Mouse (Mus musculus) liver, embryonic 12.5 days (tissue): ENCODE results near the gene Hyal3. TPM values are rescaled to one million over a fixed set of nuclear protein-coding genes. Genes with fewer than 3 reads are reported as not detected.

Source experiments
- ATAC-seq: fragments of 200-750 bp; cut with Nextera tagmentation; 2 replicates; pipeline ENCODE4 v1.8.0; 2017; ENCODE audit warnings: moderate number of reproducible peaks, mild to moderate bottlenecking, moderate library complexity
- H3K27ac ChIP-seq: fragments of 300-500 bp; sonication (generic); 2 replicates; pipeline ENCODE4 v1.5.1; 2016; ENCODE audit warnings: mild to moderate bottlenecking
- H3K27me3 ChIP-seq: fragments of 300-500 bp; sonication (generic); replicated peaks from 2 replicates; pipeline ENCODE4 v1.6.1; 2016; ENCODE audit warnings: mild to moderate bottlenecking, moderate library complexity
- H3K36me3 ChIP-seq: fragments of 300-500 bp; sonication (generic); 2 replicates; pipeline ENCODE4 v1.6.1; 2016; ENCODE audit warnings: mild to moderate bottlenecking, moderate library complexity
- H3K4me1 ChIP-seq: fragments of 300-500 bp; sonication (generic); 2 replicates; pipeline ENCODE4 v1.6.1; 2016
- H3K4me2 ChIP-seq: fragments of 300-500 bp; sonication (generic); 2 replicates; pipeline ENCODE4 v1.6.1; 2016; ENCODE audit warnings: mild to moderate bottlenecking, moderate library complexity
- H3K4me3 ChIP-seq: fragments of 300-500 bp; sonication (generic); 2 replicates; pipeline ENCODE4 v1.5.1; 2016; ENCODE audit warnings: mild to moderate bottlenecking, moderate library complexity
- H3K9ac ChIP-seq: fragments of 300-500 bp; sonication (generic); 2 replicates; pipeline ENCODE4 v1.6.1; 2016; ENCODE audit warnings: mild to moderate bottlenecking, moderate library complexity
- H3K9me3 ChIP-seq: fragments of 300-500 bp; sonication (generic); replicated peaks from 2 replicates; pipeline ENCODE4 v1.6.1; 2016; ENCODE audit warnings: mild to moderate bottlenecking, moderate library complexity
- WGBS: fragments of 180-500 bp; shearing (Covaris S2); methylation state at CpG from one replicate; pipeline ENCODE4 v1.1.7; 2016; ENCODE audit not compliant: insufficient replicate concordance; 5-methylcytosine and 5-hydroxymethylcytosine counted together
- polyA plus RNA-seq: library from polyadenylated mRNA; unstranded; fragments of >200 nt; fragmentation: Nextera tagmentation; extraction: Ambion mirVana; gene quantifications from 2 replicates; pipeline ENCODE4 v1.2.1, GENCODE M21; 2016

Gene Hyal3
- polyA plus RNA-seq, 1 experiment from 2014 or later: 0.99 TPM

DNA sequence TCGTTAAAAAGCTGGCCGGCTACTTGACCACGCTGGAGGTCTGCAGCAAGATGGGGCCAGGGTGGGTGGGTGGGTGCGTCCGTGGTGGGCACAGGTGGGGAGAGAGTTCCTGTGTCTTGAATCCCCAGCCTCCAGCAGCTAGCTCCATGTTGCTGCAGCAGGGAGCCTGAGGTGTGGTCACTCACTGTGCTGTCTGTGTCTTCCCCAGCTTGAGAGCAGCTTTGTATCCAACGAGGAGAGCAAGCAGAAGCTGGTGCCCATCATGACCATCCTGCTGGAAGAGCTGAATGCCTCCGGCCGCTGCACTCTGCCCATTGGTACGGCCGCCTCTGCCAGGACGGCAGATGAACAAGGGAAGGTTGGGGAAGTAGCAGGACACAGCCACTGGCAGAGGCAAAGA lies 37.3 kb upstream of the Hyal3 start:
- peaks cover 3% of the 10 kb centered on the region for H3K27me3 ChIP-seq
- H3K4me2 ChIP-seq: peak overlapping the region; percentile 94
- H3K4me1 ChIP-seq: peaks cover 55% of the 10 kb centered on the region
- H3K9ac ChIP-seq: no peak overlapping the region
- 77% methylated on average over 11 of the region's 11 CpGs for WGBS
- no peak overlapping the region for H3K27ac ChIP-seq
- peaks cover 42% of the 10 kb centered on the region for H3K36me3 ChIP-seq
- H3K9me3 ChIP-seq: no peaks in the 10 kb centered on the region
- no peak for ATAC-seq
- H3K4me3 ChIP-seq: no peak overlapping the region; the same call in 1 of the 2 replicates

DNA sequence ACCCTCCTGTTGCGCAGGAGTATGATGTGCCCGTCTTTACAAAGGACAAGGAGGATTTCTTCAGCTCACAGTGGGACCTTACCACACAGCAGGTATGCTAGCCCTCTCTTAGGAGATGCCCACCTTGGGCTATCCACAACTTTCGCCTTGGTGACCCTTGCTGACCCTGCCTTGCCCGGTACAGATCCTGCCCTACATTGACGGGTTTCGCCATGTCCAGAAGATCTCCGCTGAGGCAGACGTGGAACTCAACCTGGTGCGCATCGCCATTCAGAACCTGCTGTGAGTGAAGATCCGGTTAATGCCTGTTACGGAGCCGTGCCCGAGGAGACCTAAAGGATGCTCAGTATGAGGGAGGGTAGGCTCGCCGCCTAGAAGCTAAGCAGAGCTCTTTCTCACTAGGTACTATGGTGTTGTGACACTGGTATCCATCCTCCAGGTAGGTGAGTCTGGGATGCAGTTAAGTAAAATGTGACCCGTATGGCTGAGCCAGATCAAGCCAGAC lies 36.4 kb upstream of the Hyal3 start:
- Histone ChIP-seq H3K27ac (no peak overlapping the region), H3K36me3 (peaks cover 33% of the 10 kb centered on the region), H3K9ac (no peak overlapping the region), H3K4me1 (peaks cover 55% of the 10 kb centered on the region), H3K4me2 (no peak overlapping the region), H3K9me3 (no peaks in the 10 kb centered on the region), H3K27me3 (peaks cover 13% of the 10 kb centered on the region), H3K4me3 (no peak overlapping the region)
- WGBS: 90% methylated on average over 17 of the region's 17 CpGs
- ATAC-seq: no peak

DNA sequence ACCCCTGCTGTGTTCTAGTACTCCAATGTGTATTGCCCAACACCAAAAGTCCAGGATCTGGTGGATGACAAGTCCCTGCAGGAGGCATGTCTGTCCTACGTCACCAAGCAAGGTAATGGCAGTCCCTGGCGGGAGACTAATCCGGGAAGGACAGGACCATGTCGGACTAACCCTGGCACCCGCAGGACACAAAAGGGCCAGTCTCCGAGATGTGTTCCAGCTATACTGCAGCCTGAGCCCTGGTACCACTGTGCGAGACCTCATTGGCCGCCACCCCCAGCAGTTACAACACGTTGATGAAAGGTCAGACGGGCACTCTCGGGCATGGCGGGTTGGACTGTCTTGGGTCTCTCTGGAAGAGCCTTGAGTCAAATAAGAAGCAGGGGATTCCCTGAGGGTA lies 35.9 kb upstream of the Hyal3 start:
- peaks cover 28% of the 10 kb centered on the region for H3K36me3 ChIP-seq
- ATAC-seq: no peak
- peaks cover 17% of the 10 kb centered on the region for H3K27me3 ChIP-seq
- H3K4me1 ChIP-seq: peaks cover 53% of the 10 kb centered on the region
- WGBS: 88% methylated on average over 12 of the region's 12 CpGs
- H3K27ac ChIP-seq: no peak overlapping the region
- no peak overlapping the region for H3K4me2 ChIP-seq
- no peak overlapping the region for H3K4me3 ChIP-seq
- H3K9ac ChIP-seq: no peak overlapping the region
- no peaks in the 10 kb centered on the region for H3K9me3 ChIP-seq

DNA sequence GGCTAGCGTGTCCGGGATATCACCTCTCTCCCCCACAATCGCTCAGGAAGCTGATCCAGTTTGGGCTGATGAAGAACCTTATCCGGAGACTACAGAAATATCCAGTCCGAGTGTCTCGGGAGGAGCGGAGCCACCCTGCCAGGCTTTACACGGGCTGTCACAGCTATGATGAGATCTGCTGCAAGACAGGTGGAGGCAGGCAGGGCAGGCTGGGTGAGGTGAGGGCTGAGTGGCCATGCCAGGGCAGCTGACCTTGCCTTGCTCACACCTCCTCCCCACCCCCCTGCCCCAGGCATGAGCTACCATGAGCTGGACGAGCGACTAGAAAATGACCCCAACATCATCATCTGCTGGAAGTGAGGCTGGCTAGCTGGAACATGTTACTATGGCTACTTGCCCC lies 35.4 kb upstream of the Hyal3 start:
- ATAC-seq: no peak
- H3K9me3 ChIP-seq: no peaks in the 10 kb centered on the region
- H3K4me3 ChIP-seq: no peak overlapping the region
- H3K9ac ChIP-seq: no peak overlapping the region
- no peak overlapping the region for H3K27ac ChIP-seq
- H3K4me2 ChIP-seq: no peak overlapping the region
- peaks cover 55% of the 10 kb centered on the region for H3K4me1 ChIP-seq
- H3K36me3 ChIP-seq: peaks cover 23% of the 10 kb centered on the region
- WGBS: 77% methylated on average over 10 of the region's 10 CpGs
- H3K27me3 ChIP-seq: peaks cover 22% of the 10 kb centered on the region

DNA sequence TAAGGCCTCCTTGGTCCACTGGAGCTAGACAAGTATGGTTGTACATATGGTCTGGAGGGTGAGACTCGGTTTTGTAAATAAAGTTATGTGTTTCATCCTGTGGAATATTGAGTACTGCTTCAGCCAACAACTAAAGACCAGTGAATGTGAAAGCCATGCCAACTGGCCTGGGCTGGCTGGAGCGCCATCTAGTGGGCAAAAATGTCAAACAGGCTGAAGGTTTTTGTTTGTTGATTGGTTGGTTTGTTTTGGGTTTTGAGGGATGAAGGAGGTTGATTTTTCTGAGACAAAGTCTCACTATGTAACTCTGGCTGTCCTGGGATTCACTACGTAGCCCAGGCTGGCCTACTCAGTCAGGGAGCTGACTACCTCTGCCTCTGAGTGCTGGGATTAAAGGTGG lies 35.0 kb upstream of the Hyal3 start:
- 8% methylated on average over 3 of the region's 3 CpGs for WGBS
- no peak overlapping the region for H3K4me2 ChIP-seq
- H3K9me3 ChIP-seq: no peaks in the 10 kb centered on the region
- H3K9ac ChIP-seq: no peak overlapping the region
- H3K27ac ChIP-seq: no peak overlapping the region
- peaks cover 26% of the 10 kb centered on the region for H3K27me3 ChIP-seq
- peaks cover 56% of the 10 kb centered on the region for H3K4me1 ChIP-seq
- ATAC-seq: no peak
- H3K36me3 ChIP-seq: peaks cover 21% of the 10 kb centered on the region
- H3K4me3 ChIP-seq: no peak overlapping the region

DNA sequence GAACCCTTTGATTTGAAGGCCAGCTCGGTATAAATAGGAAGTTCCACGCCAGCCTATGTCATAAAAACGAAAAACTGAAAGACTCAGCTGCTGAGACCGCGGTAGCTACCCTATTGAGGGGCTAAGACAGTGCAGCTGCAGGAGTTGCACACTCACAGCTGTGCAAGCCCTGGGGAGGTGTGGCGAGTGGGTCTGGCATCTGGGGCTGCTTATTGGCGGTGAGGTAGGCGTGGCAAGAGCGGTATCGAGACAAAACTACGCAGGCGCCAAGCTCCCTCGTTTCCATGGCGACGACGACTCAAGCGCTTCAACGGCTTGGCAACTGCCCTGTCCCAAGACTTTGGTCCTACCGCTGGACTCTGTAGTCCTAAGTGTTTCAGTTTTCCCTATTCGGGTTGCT lies 33.6 kb upstream of the Hyal3 start, which contains the start of gene Zmynd10:
Zmynd10 (plus strand) TSS at position 273 of the 400 bp plus-strand sequence.
- Histone ChIP-seq H3K36me3 (peaks cover 21% of the 10 kb centered on the region), H3K4me2 (peak within 1 kb of the TSS; percentile 64), H3K9ac (no peak within 1 kb of the TSS; the same call in 1 of the 2 replicates), H3K27ac (no peak within 1 kb of the TSS), H3K9me3 (no peaks in the 10 kb centered on the region), H3K4me3 (peak within 1 kb of the TSS; percentile 16; the same call in 1 of the 2 replicates), H3K27me3 (peaks cover 40% of the 10 kb centered on the region), H3K4me1 (peaks cover 60% of the 10 kb centered on the region)
- WGBS: 4% methylated on average over 20 of the region's 20 CpGs
- ATAC-seq: peak; percentile 71

DNA sequence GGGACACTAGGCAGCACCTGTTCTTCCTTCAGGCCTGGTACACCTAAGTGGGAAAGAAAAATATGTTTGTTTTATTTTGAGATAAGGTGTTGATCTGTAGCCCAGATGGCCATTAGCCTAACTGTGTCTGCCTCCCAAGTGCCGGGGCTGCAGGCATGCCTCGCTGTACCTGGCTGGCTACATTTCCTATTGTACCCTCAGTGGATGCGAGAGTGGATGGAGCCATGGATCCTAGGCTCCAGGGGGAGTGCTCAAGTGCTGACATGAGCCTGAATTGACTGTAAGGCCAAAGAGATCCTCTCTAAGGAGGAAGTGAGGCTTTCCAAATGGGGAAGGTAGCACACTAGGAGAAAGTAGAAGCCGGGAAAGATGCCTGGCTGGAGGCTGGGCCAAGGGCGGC lies 32.7 kb upstream of the Hyal3 start:
- 69% methylated on average over 5 of the region's 5 CpGs for WGBS

DNA sequence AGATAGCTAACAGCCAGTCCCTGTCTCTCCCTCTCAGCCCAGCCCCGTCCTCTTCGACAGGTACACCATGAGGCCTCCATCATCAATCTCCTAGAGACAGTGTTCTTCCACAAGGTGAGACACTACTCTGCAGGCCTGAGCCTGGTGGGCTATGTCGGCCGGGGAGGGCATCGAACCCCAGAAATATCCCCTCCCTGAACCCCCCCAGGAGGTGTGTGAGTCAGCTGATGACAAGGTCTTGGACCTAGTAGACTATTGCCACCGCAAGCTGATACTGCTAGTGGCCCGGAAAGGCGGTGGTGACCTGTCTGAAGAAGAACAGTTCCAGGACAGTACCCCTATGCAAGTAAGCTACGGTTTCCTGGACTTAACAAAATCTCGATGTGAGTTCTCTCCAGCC lies 31.8 kb upstream of the Hyal3 start:
- ATAC-seq: no peak
- 83% methylated on average over 10 of the region's 10 CpGs for WGBS
- Histone ChIP-seq H3K27me3 (peaks cover 45% of the 10 kb centered on the region), H3K27ac (no peak overlapping the region), H3K9ac (no peak overlapping the region), H3K36me3 (peaks cover 16% of the 10 kb centered on the region), H3K4me3 (no peak overlapping the region), H3K9me3 (no peaks in the 10 kb centered on the region), H3K4me2 (no peak overlapping the region), H3K4me1 (peaks cover 63% of the 10 kb centered on the region)

More for the DNA sequence above, 32.7 kb upstream of the Hyal3 start:
- ATAC-seq: no peak
- Histone ChIP-seq H3K4me2 (no peak overlapping the region), H3K36me3 (peaks cover 21% of the 10 kb centered on the region), H3K4me1 (peaks cover 61% of the 10 kb centered on the region), H3K9ac (no peak overlapping the region), H3K4me3 (no peak overlapping the region), H3K27ac (no peak overlapping the region), H3K9me3 (no peaks in the 10 kb centered on the region), H3K27me3 (peaks cover 45% of the 10 kb centered on the region)

DNA sequence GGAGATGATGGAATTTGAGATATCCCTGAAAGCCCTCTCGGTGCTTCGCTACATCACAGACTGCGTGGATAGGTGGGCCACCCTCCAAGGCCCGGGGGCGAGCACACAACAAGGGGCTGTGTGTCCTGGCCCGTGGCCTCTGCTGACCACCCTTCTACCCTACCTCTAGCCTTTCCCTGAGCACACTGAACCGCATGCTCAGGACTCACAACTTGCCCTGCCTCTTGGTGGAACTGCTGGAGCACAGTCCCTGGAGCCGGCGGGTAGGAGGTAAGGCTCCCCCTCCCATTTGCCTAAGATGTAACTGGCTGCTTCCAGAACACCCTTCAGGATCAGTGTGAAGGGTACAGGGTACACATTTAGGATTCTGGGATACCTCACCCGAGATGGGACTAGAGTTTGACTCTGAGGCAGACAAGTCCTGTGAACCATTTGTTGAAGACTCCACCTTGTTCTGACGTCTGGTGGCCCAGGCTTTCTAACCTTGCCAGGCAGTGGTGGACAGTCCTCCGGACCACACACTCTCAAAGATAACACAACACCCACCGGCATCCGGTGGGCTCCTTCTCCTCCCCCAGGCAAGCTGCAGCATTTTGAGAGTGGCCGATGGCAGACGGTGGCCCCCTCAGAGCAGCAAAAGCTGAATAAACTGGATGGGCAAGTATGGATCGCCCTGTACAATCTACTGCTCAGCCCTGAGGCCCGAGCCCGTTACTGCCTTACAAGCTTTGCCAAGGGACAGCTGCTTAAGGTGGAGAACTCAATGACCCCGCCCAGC lies 31.1 kb upstream of the Hyal3 start:
- H3K4me3 ChIP-seq: no peak overlapping the region

DNA sequence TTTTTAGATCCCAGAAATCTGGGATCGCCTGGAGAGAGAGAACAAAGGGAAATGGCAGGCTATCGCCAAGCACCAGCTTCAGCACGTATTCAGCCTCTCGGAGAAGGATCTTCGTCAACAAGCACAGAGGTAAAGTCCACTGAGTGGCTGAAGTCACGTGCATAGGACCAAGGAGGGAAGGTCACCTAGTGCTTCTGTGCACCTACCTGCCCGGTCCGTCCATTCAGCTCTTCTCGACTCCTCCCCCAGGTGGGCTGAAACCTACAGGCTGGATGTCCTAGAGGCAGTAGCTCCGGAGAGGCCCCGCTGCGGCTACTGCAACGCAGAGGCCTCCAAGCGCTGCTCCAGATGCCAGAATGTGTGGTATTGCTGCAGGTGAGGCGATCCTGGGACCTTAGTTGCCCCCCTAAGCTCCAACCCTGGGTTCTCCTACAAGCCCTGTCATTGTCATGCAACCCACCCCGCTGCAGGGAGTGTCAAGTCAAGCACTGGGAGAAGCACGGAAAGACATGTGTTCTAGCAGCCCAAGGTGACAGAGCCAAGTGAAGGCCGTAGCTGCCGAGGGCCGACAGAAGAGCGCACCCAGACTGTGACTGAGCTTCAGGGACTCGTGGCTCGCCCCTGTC lies 30.0 kb upstream of the Hyal3 start:
- H3K4me2 ChIP-seq: peak overlapping the region; percentile 95
- WGBS: 37% methylated on average over 23 of the region's 23 CpGs
- no peak for ATAC-seq
- H3K4me1 ChIP-seq: peaks cover 66% of the 10 kb centered on the region
- no peaks in the 10 kb centered on the region for H3K36me3 ChIP-seq
- 0 out of 2 replicates have a peak overlapping the region, but pooled peaks have one; percentile 57 for H3K27ac ChIP-seq
- H3K27me3 ChIP-seq: peaks cover 45% of the 10 kb centered on the region
- H3K4me3 ChIP-seq: peak overlapping the region; percentile 59
- H3K9ac ChIP-seq: peak overlapping the region; percentile 76
- H3K9me3 ChIP-seq: no peaks in the 10 kb centered on the region

More for the DNA sequence above, 31.1 kb upstream of the Hyal3 start:
- Histone ChIP-seq H3K9ac (no peak overlapping the region), H3K27me3 (peaks cover 45% of the 10 kb centered on the region), H3K4me2 (no peak overlapping the region), H3K9me3 (no peaks in the 10 kb centered on the region), H3K36me3 (peaks cover 9% of the 10 kb centered on the region), H3K4me1 (peaks cover 66% of the 10 kb centered on the region), H3K27ac (no peak overlapping the region)
- no peak for ATAC-seq
- 76% methylated on average over 20 of the region's 20 CpGs for WGBS

DNA sequence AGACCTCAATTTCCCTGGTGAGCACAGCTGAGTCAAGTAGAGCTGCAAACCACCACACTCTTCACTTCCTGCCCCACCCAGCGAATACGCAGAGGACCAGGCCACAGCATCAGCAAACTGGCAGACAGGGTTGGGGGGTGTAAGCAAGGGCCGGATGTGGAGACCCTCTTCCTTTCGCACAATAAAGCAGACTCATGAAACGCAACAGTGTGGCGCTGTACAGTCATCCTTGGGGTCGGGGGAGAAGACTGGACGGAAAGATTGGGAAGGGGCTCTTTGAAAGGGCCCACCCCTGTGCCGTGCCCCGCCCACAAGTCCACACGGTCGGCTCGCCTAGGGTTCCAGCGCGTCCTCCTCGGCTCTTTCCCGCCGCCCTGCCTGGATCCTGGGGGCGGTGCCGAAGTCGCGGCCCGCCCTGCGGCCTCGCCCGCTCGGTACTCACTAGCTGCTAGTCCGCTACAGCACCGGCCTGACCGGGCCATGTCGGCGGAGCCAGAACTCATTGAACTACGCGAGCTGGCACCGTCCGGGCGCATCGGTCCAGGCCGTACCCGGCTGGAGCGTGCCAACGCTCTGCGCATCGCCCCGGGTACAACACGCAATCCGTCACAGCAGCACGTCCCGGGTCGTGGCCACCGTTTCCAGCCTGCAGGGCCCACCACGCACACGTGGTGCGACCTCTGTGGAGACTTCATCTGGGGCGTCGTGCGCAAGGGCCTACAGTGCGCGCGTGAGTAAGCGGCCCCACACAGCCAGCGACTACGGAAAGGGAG lies 29.3 kb upstream of the Hyal3 start, which contains the start of gene Rassf1:
Rassf1 (plus strand) TSS at position 439 of the 773 bp plus-strand sequence.
- Histone ChIP-seq H3K4me3 (peak within 1 kb of the TSS; percentile 59), H3K27ac (peak within 1 kb of the TSS; percentile 57; the same call in 1 of the 2 replicates), H3K9ac (peak within 1 kb of the TSS; percentile 76), H3K4me2 (peak within 1 kb of the TSS; percentile 95), H3K4me1 (peaks cover 66% of the 10 kb centered on the region), H3K9me3 (no peaks in the 10 kb centered on the region), H3K36me3 (no peaks in the 10 kb centered on the region; the same call in 1 of the 2 replicates), H3K27me3 (peaks cover 45% of the 10 kb centered on the region)
- peak; percentile 57 for ATAC-seq
- 2% methylated on average over 63 of the region's 63 CpGs for WGBS
